Comparison of ENCODE assay signal across 8 mouse cellular contexts in the genomic region with DNA sequence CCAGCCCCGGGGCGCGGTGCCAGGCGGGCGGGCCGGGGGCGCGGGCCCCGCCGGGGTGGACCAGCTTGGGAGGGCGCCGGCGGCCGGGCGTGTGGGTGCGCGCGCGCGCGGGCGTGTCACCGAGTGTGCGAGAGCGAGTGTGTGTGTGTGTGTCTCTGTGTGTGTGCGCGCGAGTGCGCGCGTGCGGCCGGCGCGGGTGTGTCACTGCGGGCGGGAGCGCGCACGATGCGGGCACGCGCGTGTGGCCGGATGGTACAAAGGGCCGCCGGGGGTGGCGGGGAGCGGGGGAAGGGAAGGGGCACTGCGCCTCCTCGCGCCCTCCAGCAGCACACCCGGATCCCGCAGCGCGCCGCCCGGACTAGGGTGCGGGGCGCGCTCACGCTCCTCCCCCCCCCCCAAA. TPM values are rescaled to one million over a fixed set of nuclear protein-coding genes. Genes with fewer than 3 reads are reported as not detected.
DNase-seq lines count a peak whose midpoint lies in the region; ATAC-seq lines count a peak whose summit lies in the region.

No protein-coding gene starts in this region.

- H3K4me2 ChIP-seq in forebrain, embryonic 15.5 days (replicated peaks) = peak overlapping the region; percentile 90
- peak overlapping the region; percentile 100 for H3K4me2 ChIP-seq in kidney, embryonic 14.5 days (replicated peaks; ENCODE audit: low read depth, low read length)

- H3K36me3 ChIP-seq in forebrain, embryonic 15.5 days = no peaks in the 10 kb centered on the region
- H3K36me3 ChIP-seq in kidney, embryonic 14.5 days (ENCODE audit: control insufficient read depth, insufficient read depth, low read length) = no peaks in the 10 kb centered on the region

- ATAC-seq in forebrain, embryonic 15.5 days (replicated peaks) = peak; percentile 42
- ATAC-seq in kidney, embryonic 14.5 days (ENCODE audit: low FRiP score, low TSS enrichment) = peak; percentile 29; the same call in 1 of the 2 replicates

- peak; percentile 74 for DNase-seq in adrenal gland, adult 2 months
- DNase-seq in adrenal gland, adult 8-10 months = no peak
- peak; percentile 90 for DNase-seq in cerebellum, adult 11 months
- DNase-seq in liver = peak; percentile 39
- peak; percentile 24 for DNase-seq in naive thymus-derived CD4-positive, alpha-beta T cell, adult 2 months (ENCODE audit: low read depth)
- DNase-seq in thymus, postnatal 25 days = peak; percentile 21

- H3K4me1 ChIP-seq in forebrain, embryonic 15.5 days = peaks cover 72% of the 10 kb centered on the region
- H3K4me1 ChIP-seq in kidney, embryonic 14.5 days (ENCODE audit: control insufficient read depth, insufficient read depth, low read length) = peaks cover 8% of the 10 kb centered on the region; the same call in 1 of the 2 replicates

- no peaks in the 10 kb centered on the region for H3K9me3 ChIP-seq in forebrain, embryonic 15.5 days
- no peaks in the 10 kb centered on the region for H3K9me3 ChIP-seq in kidney, embryonic 14.5 days (ENCODE audit: control insufficient read depth, low read length)

- peak overlapping the region; percentile 92 for H3K4me3 ChIP-seq in forebrain, embryonic 15.5 days
- peak overlapping the region; percentile 58 for H3K4me3 ChIP-seq in kidney, embryonic 14.5 days (ENCODE audit: low read length)

- H3K27ac ChIP-seq in forebrain, embryonic 15.5 days (replicated peaks) = peak overlapping the region; percentile 98
- H3K27ac ChIP-seq in kidney, embryonic 14.5 days (ENCODE audit: low read depth, low read length) = 0 out of 2 replicates have a peak overlapping the region, but pooled peaks have one; percentile 27

- WGBS in forebrain, embryonic 15.5 days = under 1% methylated on average over 39 of the region's 62 CpGs
- 1% methylated on average over 43 of the region's 62 CpGs for WGBS in kidney, embryonic 14.5 days

- no peaks in the 10 kb centered on the region for H3K27me3 ChIP-seq in forebrain, embryonic 15.5 days
- peaks cover 59% of the 10 kb centered on the region for H3K27me3 ChIP-seq in kidney, embryonic 14.5 days (ENCODE audit: control insufficient read depth, insufficient read depth, low read length)

- peak overlapping the region; percentile 98 for H3K9ac ChIP-seq in forebrain, embryonic 15.5 days (replicated peaks)
- H3K9ac ChIP-seq in kidney, embryonic 14.5 days (ENCODE audit: low read depth, low read length) = peak overlapping the region; percentile 68

RNA-seq across cellular contexts. Expression of gene Srcin1, which starts 0.9 kb away (rescaled TPM):
- total RNA-seq in adrenal gland, adult 2 months (2021) = 10 to 100 TPM; 11.2 to 13.9 TPM
- polyA plus RNA-seq in adrenal gland, adult 2 months (2012; rRNA removed) = 13.8 and 17.9 TPM in 2 replicates
- 10 to 100 TPM; 10.7 to 37.6 (median 19.9) TPM for total RNA-seq in adrenal gland, adult 8-10 months (2022)
- polyA plus RNA-seq in forebrain, embryonic 15.5 days (2015; fragmentation: Nextera tagmentation; extraction: Ambion mirVana) = 10.8 and 11.6 TPM in 2 replicates
- 0.97 and 1.1 TPM in 2 replicates for polyA plus RNA-seq in kidney, embryonic 14.5 days (2014; fragmentation: Nextera tagmentation; extraction: Ambion mirVana)

RNA-seq across cellular contexts. Expression of gene Epop, which starts 54.4 kb away (rescaled TPM):
- 1 to 10 TPM; 2.0 to 6.8 TPM for total RNA-seq in adrenal gland, adult 2 months (2021)
- 10.6 and 16.2 TPM in 2 replicates for polyA plus RNA-seq in adrenal gland, adult 2 months (2012; rRNA removed)
- total RNA-seq in adrenal gland, adult 8-10 months (2022) = 1 to 10 TPM; 2.1 to 5.4 (median 4.0) TPM
- polyA plus RNA-seq in forebrain, embryonic 15.5 days (2015; fragmentation: Nextera tagmentation; extraction: Ambion mirVana) = 4.6 and 5.8 TPM in 2 replicates
- 6.3 and 6.9 TPM in 2 replicates for polyA plus RNA-seq in kidney, embryonic 14.5 days (2014; fragmentation: Nextera tagmentation; extraction: Ambion mirVana)
